10 mouse cellular contexts compared by ENCODE assay signal in the genomic region with DNA sequence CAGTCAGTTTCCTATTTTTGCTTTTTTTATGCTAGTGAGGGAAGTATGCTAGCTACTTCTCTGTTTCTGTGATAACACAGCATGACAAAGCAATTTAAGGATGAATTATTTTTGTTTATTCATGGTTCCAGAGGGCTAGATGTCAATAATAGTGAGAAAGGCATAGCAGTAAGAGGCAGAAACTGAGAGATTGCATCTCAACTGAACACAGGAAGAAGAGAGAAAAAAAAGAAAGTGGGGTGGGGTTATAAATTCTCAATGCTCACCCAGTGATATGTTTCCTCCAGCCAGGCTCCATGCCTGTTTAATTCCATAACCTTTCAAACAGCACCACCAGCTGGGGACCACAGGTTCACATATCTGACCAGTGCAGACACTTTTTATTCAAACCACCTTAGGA. TPM values are rescaled to one million over a fixed set of nuclear protein-coding genes. Genes with fewer than 3 reads are reported as not detected.
DNase-seq lines count a peak whose midpoint lies in the region; ATAC-seq and TF ChIP-seq lines count a peak whose summit lies in the region.
"Had no signal": no experiment of that assay in that cellular context is flagged by ENCODE, and none has a peak within 500 bp of the region (broad histone marks: within the 10 kb centered on the region; RNA-seq: fewer than 3 reads in every experiment).

No protein-coding gene starts in this region.

- TF ChIP-seq EP300 in heart, postnatal 0 days (IDR thresholded peaks at IDR 0.05; ENCODE audit: low read depth): no peak

- H3K4me1 ChIP-seq in heart, postnatal 0 days (ENCODE audit: control insufficient read depth, insufficient read depth): no peaks in the 10 kb centered on the region
- H3K4me1 ChIP-seq in heart, embryonic 11.5 days (ENCODE audit: control insufficient read depth, insufficient read depth, low read length): no peaks in the 10 kb centered on the region
- peaks cover 31% of the 10 kb centered on the region for H3K4me1 ChIP-seq in G1E (ENCODE audit: insufficient read depth, low read depth, low read length)
- no peaks in the 10 kb centered on the region for H3K4me1 ChIP-seq in hindbrain, embryonic 14.5 days (replicated peaks; ENCODE audit: control insufficient read depth, insufficient read depth, low read length)

- H3K4me3 ChIP-seq in heart, postnatal 0 days (ENCODE audit: low read depth, low read length): no peak overlapping the region
- no peak overlapping the region for H3K4me3 ChIP-seq in heart, embryonic 11.5 days (ENCODE audit: low read depth, low read length)
- H3K4me3 ChIP-seq in G1E (ENCODE audit: low read depth, low read length): no peak overlapping the region
- no peak overlapping the region for H3K4me3 ChIP-seq in hindbrain, embryonic 14.5 days (replicated peaks; ENCODE audit: low read length)
- H3K4me3 ChIP-seq: heart, embryonic 15.5 days had no signal

- H3K27me3 ChIP-seq in heart, postnatal 0 days (ENCODE audit: control insufficient read depth, insufficient read depth, low read length): no peaks in the 10 kb centered on the region
- H3K27me3 ChIP-seq in heart, embryonic 11.5 days (ENCODE audit: control insufficient read depth, insufficient read depth, low read length): no peaks in the 10 kb centered on the region
- no peaks in the 10 kb centered on the region for H3K27me3 ChIP-seq in G1E (ENCODE audit: insufficient read depth, low read length)
- no peaks in the 10 kb centered on the region for H3K27me3 ChIP-seq in hindbrain, embryonic 14.5 days (ENCODE audit: control insufficient read depth, insufficient read depth, low read length)
- H3K27me3 ChIP-seq: heart, embryonic 15.5 days had no signal

- no peak overlapping the region for H3K27ac ChIP-seq in heart, postnatal 0 days (ENCODE audit: low read depth)
- H3K27ac ChIP-seq in heart, embryonic 11.5 days (ENCODE audit: low read depth, low read length): no peak overlapping the region
- H3K27ac ChIP-seq in hindbrain, embryonic 14.5 days: no peak overlapping the region
- H3K27ac ChIP-seq: heart, embryonic 15.5 days; macrophage had no signal

- no peaks in the 10 kb centered on the region for H3K9me3 ChIP-seq in heart, postnatal 0 days (replicated peaks; ENCODE audit: control insufficient read depth, low read length)
- no peaks in the 10 kb centered on the region for H3K9me3 ChIP-seq in heart, embryonic 11.5 days (replicated peaks; ENCODE audit: control insufficient read depth, low read length)
- no peaks in the 10 kb centered on the region for H3K9me3 ChIP-seq in G1E (replicated peaks)
- H3K9me3 ChIP-seq in hindbrain, embryonic 14.5 days (ENCODE audit: control insufficient read depth, low read length): no peaks in the 10 kb centered on the region
- H3K9me3 ChIP-seq: heart, embryonic 15.5 days had no signal

- no peak overlapping the region for H3K4me2 ChIP-seq in heart, postnatal 0 days (ENCODE audit: low read depth, low read length)
- no peak overlapping the region for H3K4me2 ChIP-seq in heart, embryonic 11.5 days
- no peak overlapping the region for H3K4me2 ChIP-seq in hindbrain, embryonic 14.5 days (replicated peaks)
- H3K4me2 ChIP-seq: heart, embryonic 15.5 days had no signal

- TF ChIP-seq CTCF in heart, postnatal 0 days (IDR thresholded peaks at IDR 0.05; ENCODE audit: low read depth): peak; percentile 58
- TF ChIP-seq CTCF in G1E (IDR thresholded peaks at IDR 0.05; ENCODE audit: low read depth, low read length): no peak

- no peak for ATAC-seq in heart, postnatal 0 days (ENCODE audit: insufficient read depth, low read depth)
- ATAC-seq in heart, embryonic 11.5 days (replicated peaks; ENCODE audit: insufficient number of reproducible peaks, low FRiP score, low TSS enrichment): no peak
- ATAC-seq in G1E (ENCODE audit: extremely low read depth, insufficient number of reproducible peaks, low FRiP score, poor library complexity, severe bottlenecking): peak; percentile 59
- 0 out of 2 replicates have a peak, but pooled peaks have one; percentile 64 for ATAC-seq in hindbrain, embryonic 14.5 days (ENCODE audit: low FRiP score)

- intact Hi-C loops in gastrocnemius, postnatal 36 days (cut with DNase I): no loop called here

- H3K36me3 ChIP-seq in heart, postnatal 0 days (replicated peaks; ENCODE audit: control insufficient read depth, insufficient read depth, low read length): no peaks in the 10 kb centered on the region
- H3K36me3 ChIP-seq in heart, embryonic 11.5 days (ENCODE audit: control insufficient read depth, insufficient read depth, low read length): no peaks in the 10 kb centered on the region
- H3K36me3 ChIP-seq in G1E (replicated peaks): no peaks in the 10 kb centered on the region
- no peaks in the 10 kb centered on the region for H3K36me3 ChIP-seq in hindbrain, embryonic 14.5 days (replicated peaks; ENCODE audit: control insufficient read depth, insufficient read depth)
- H3K36me3 ChIP-seq: heart, embryonic 15.5 days had no signal

- no peak overlapping the region for H3K9ac ChIP-seq in heart, postnatal 0 days (replicated peaks; ENCODE audit: low read depth, low read length)
- H3K9ac ChIP-seq in heart, embryonic 11.5 days (ENCODE audit: low read depth, low read length): no peak overlapping the region
- H3K9ac ChIP-seq in hindbrain, embryonic 14.5 days: no peak overlapping the region
- H3K9ac ChIP-seq: heart, embryonic 15.5 days had no signal

- DNase-seq in heart, postnatal 0 days (ENCODE audit: low spot score): peak; percentile 21
- no peak for DNase-seq in G1E (ENCODE audit: low spot score)
- DNase-seq in cerebellum, adult 9-10 months: peak; percentile 12
- peak; percentile 62 for DNase-seq in hindbrain, embryonic 14.5 days (ENCODE audit: low spot score)
- peak; percentile 20 for DNase-seq in lung, postnatal 10 days
- no peak for DNase-seq in natural killer cell, adult 2 months (ENCODE audit: low spot score in 2 of 2)
- DNase-seq in gastrocnemius, postnatal 36 days: no peak

RNA-seq across cellular contexts. Expression of gene Mmrn1, which starts 6.6 kb away (rescaled TPM):
- 2.8 and 7.9 TPM in 2 replicates for total RNA-seq in heart, postnatal 0 days (2014; rRNA removed; ENCODE audit: low replicate concordance)
- 2.0 TPM in 2 replicates for polyA plus RNA-seq in heart, postnatal 0 days (2015; fragmentation: Nextera tagmentation; extraction: Ambion mirVana)
- polyA plus RNA-seq in heart, embryonic 11.5 days (2014; fragmentation: Nextera tagmentation; extraction: Ambion mirVana): 3.8 and 4.1 TPM in 2 replicates
- total RNA-seq in G1E (2014; fragmentation: Nextera tagmentation): not detected in 2 replicates
- total RNA-seq in G1E (2017): 0.11 and 0.17 TPM in 2 replicates
- polyA plus RNA-seq in G1E (2012): not detected in 2 replicates
- polyA plus RNA-seq in hindbrain, embryonic 14.5 days (2014; fragmentation: Nextera tagmentation; extraction: Ambion mirVana): 3.7 and 4.2 TPM in 2 replicates
- 1 to 10 TPM in 1 of 2 experiments, under 1 TPM in 1; 0.97 to 1.9 TPM for total RNA-seq in gastrocnemius, postnatal 36 days (2021)

Comparison
In these comparisons a context has a peak if more than half of its experiments do, and no peak if none do; other contexts are left out.
1. ATAC-seq: peak in G1E (single experiment) and hindbrain, embryonic 14.5 days (single experiment); none in heart, postnatal 0 days (single experiment) and heart, embryonic 11.5 days (single experiment).
2. DNase-seq: peak in heart, postnatal 0 days (single experiment), cerebellum, adult 9-10 months (single experiment), hindbrain, embryonic 14.5 days (single experiment) and lung, postnatal 10 days (single experiment); none in G1E (single experiment), natural killer cell, adult 2 months (0 of 2) and gastrocnemius, postnatal 36 days (0 of 2).